8 mouse cellular contexts compared by ENCODE assay signal in genomic region chr10:80798150-80799006, GRCm38 (mm10). TPM values are rescaled to one million over a fixed set of nuclear protein-coding genes. Genes with fewer than 3 reads are reported as not detected.
DNase-seq lines count a peak whose midpoint lies in the region; ATAC-seq and TF ChIP-seq lines count a peak whose summit lies in the region.

Gene Sf3a2 (plus strand): TSS chr10:80798198.
Gene Plekhj1 (minus strand): TSS chr10:80798626.

- peak within 1 kb of the TSS; percentile 69 for H3K4me2 ChIP-seq in embryonic facial prominence, embryonic 15.5 days (replicated peaks)
- H3K4me2 ChIP-seq in limb, embryonic 14.5 days (replicated peaks; ENCODE audit: low read depth, low read length, severe bottlenecking), result peak within 1 kb of the TSS; percentile 77
- H3K4me2 ChIP-seq in midbrain, postnatal 0 days (ENCODE audit: low read depth, low read length, poor library complexity, severe bottlenecking), result peak within 1 kb of the TSS; percentile 94

- ATAC-seq in embryonic facial prominence, embryonic 15.5 days (ENCODE audit: insufficient number of reproducible peaks, low FRiP score, low TSS enrichment, low read depth), result peak; percentile 92
- peak; percentile 91 for ATAC-seq in limb, embryonic 14.5 days (ENCODE audit: low FRiP score, low read depth)
- ATAC-seq in midbrain, postnatal 0 days (ENCODE audit: low FRiP score), result peak; percentile 89

- WGBS in bone marrow, adult 2 months, result under 1% methylated on average over 104 of the region's 104 CpGs
- WGBS in embryonic facial prominence, embryonic 15.5 days, result under 1% methylated on average over 102 of the region's 104 CpGs
- WGBS in limb, embryonic 14.5 days, result 1% methylated on average over 86 of the region's 104 CpGs
- under 1% methylated on average over 102 of the region's 104 CpGs for WGBS in midbrain, postnatal 0 days

- peak; percentile 99 for DNase-seq in 416B (ENCODE audit: low read depth)
- peak; percentile 94 for DNase-seq in heart, adult 8-10 months (ENCODE audit: low spot score)
- DNase-seq in kidney, adult 9 months, result peak; percentile 95
- DNase-seq in limb, embryonic 14.5 days (ENCODE audit: low spot score), result peak; percentile 97
- DNase-seq in midbrain, postnatal 0 days (ENCODE audit: low spot score), result peak; percentile 98
- peak; percentile 91 to 94 for DNase-seq in spleen, postnatal 14 days (ENCODE audit: low spot score in 2 of 2)

- TF ChIP-seq POLR2A in bone marrow, adult 2 months (IDR thresholded peaks at IDR 0.05; ENCODE audit: borderline replicate concordance, control insufficient read depth, low read depth, low read length), result peak; percentile 78
- TF ChIP-seq POLR2A in limb, embryonic 14.5 days (IDR thresholded peaks at IDR 0.05; ENCODE audit: borderline replicate concordance, extremely low read depth, insufficient read depth, insufficient read length), result peak; percentile 94; the same call in 1 of the 2 replicates

- no peak for TF ChIP-seq CTCF in bone marrow, adult 2 months (IDR thresholded peaks at IDR 0.05; ENCODE audit: control insufficient read depth, insufficient read depth, low read length)
- TF ChIP-seq CTCF in midbrain, postnatal 0 days (IDR thresholded peaks at IDR 0.05), result no peak

- H3K9ac ChIP-seq in embryonic facial prominence, embryonic 15.5 days, result peak within 1 kb of the TSS; percentile 92
- H3K9ac ChIP-seq in limb, embryonic 14.5 days (ENCODE audit: low read depth, low read length, severe bottlenecking), result peak within 1 kb of the TSS; percentile 97
- H3K9ac ChIP-seq in midbrain, postnatal 0 days (replicated peaks; ENCODE audit: low read length, poor library complexity, severe bottlenecking), result peak within 1 kb of the TSS; percentile 99

- H3K4me1 ChIP-seq in bone marrow, adult 2 months (ENCODE audit: control insufficient read depth, insufficient read depth, low read length), result peaks cover 2% of the 10 kb centered on the region; the same call in 1 of the 2 replicates
- H3K4me1 ChIP-seq in embryonic facial prominence, embryonic 15.5 days, result peaks cover 33% of the 10 kb centered on the region
- peaks cover 8% of the 10 kb centered on the region for H3K4me1 ChIP-seq in limb, embryonic 14.5 days (ENCODE audit: control insufficient read depth, insufficient read depth, low read length)
- peaks cover 14% of the 10 kb centered on the region for H3K4me1 ChIP-seq in midbrain, postnatal 0 days (ENCODE audit: insufficient read depth, low read length)

- H3K4me3 ChIP-seq in bone marrow, adult 2 months (replicated peaks; ENCODE audit: control insufficient read depth, low read depth, low read length), result peak within 1 kb of the TSS; percentile 78
- peak within 1 kb of the TSS; percentile 94 for H3K4me3 ChIP-seq in embryonic facial prominence, embryonic 15.5 days (replicated peaks)
- H3K4me3 ChIP-seq in limb, embryonic 14.5 days (replicated peaks; ENCODE audit: low read length), result peak within 1 kb of the TSS; percentile 94
- H3K4me3 ChIP-seq in midbrain, postnatal 0 days (ENCODE audit: low read depth, low read length), result peak within 1 kb of the TSS; percentile 79

- H3K27ac ChIP-seq in bone marrow, adult 2 months (ENCODE audit: control insufficient read depth, insufficient read depth, low read depth, low read length, poor library complexity), result peak within 1 kb of the TSS; percentile 98
- H3K27ac ChIP-seq in embryonic facial prominence, embryonic 15.5 days (replicated peaks), result peak within 1 kb of the TSS; percentile 99
- peak within 1 kb of the TSS; percentile 95 for H3K27ac ChIP-seq in limb, embryonic 14.5 days (replicated peaks; ENCODE audit: low read depth, low read length)
- peak within 1 kb of the TSS; percentile 99 for H3K27ac ChIP-seq in midbrain, postnatal 0 days (ENCODE audit: low read depth, low read length)

- no peaks in the 10 kb centered on the region for H3K9me3 ChIP-seq in embryonic facial prominence, embryonic 15.5 days (replicated peaks)
- no peaks in the 10 kb centered on the region for H3K9me3 ChIP-seq in limb, embryonic 14.5 days (ENCODE audit: control insufficient read depth, low read length)
- no peaks in the 10 kb centered on the region for H3K9me3 ChIP-seq in midbrain, postnatal 0 days (ENCODE audit: low read length)

- peaks cover 56% of the 10 kb centered on the region for H3K36me3 ChIP-seq in embryonic facial prominence, embryonic 15.5 days
- peaks cover 69% of the 10 kb centered on the region for H3K36me3 ChIP-seq in limb, embryonic 14.5 days (ENCODE audit: control insufficient read depth, insufficient read depth, low read length)
- H3K36me3 ChIP-seq in midbrain, postnatal 0 days (ENCODE audit: insufficient read depth, low read length), result peaks cover 47% of the 10 kb centered on the region

- H3K27me3 ChIP-seq in embryonic facial prominence, embryonic 15.5 days, result no peaks in the 10 kb centered on the region
- no peaks in the 10 kb centered on the region for H3K27me3 ChIP-seq in limb, embryonic 14.5 days (ENCODE audit: control insufficient read depth, insufficient read depth, low read length)
- no peaks in the 10 kb centered on the region for H3K27me3 ChIP-seq in midbrain, postnatal 0 days (ENCODE audit: insufficient read depth, low read length)

RNA-seq across cellular contexts. Expression of gene Sf3a2, which starts in this region (rescaled TPM):
- polyA plus RNA-seq in bone marrow, adult 2 months (2011; ENCODE audit: insufficient read depth, insufficient read length, low replicate concordance, missing spikeins), result 26.5 and 34.5 TPM in 2 replicates
- polyA plus RNA-seq in embryonic facial prominence, embryonic 15.5 days (2015; fragmentation: Nextera tagmentation; extraction: Ambion mirVana), result 68.1 and 79.7 TPM in 2 replicates
- 10 to 100 TPM; 25.0 to 33.0 (median 31.5) TPM for total RNA-seq in heart, adult 8-10 months (2022)
- 78.0 and 102 TPM in 2 replicates for polyA plus RNA-seq in limb, embryonic 14.5 days (2012; rRNA removed)
- 80.6 and 87.6 TPM in 2 replicates for polyA plus RNA-seq in limb, embryonic 14.5 days (2014; fragmentation: Nextera tagmentation; extraction: Ambion mirVana)
- 18.3 and 34.2 TPM in 2 replicates for total RNA-seq in midbrain, postnatal 0 days (2014; rRNA removed)
- polyA plus RNA-seq in midbrain, postnatal 0 days (2015; fragmentation: Nextera tagmentation; extraction: Ambion mirVana), result 61.5 and 64.3 TPM in 2 replicates

RNA-seq across cellular contexts. Expression of gene Plekhj1, which starts in this region (rescaled TPM):
- polyA plus RNA-seq in bone marrow, adult 2 months (2011; ENCODE audit: insufficient read depth, insufficient read length, low replicate concordance, missing spikeins), result 123 and 186 TPM in 2 replicates
- 121 and 125 TPM in 2 replicates for polyA plus RNA-seq in embryonic facial prominence, embryonic 15.5 days (2015; fragmentation: Nextera tagmentation; extraction: Ambion mirVana)
- 10 to 100 TPM; 29.8 to 37.4 (median 32.7) TPM for total RNA-seq in heart, adult 8-10 months (2022)
- polyA plus RNA-seq in limb, embryonic 14.5 days (2012; rRNA removed), result 109 and 110 TPM in 2 replicates
- polyA plus RNA-seq in limb, embryonic 14.5 days (2014; fragmentation: Nextera tagmentation; extraction: Ambion mirVana), result 119 and 121 TPM in 2 replicates
- 68.0 and 88.1 TPM in 2 replicates for total RNA-seq in midbrain, postnatal 0 days (2014; rRNA removed)
- 94.1 and 103 TPM in 2 replicates for polyA plus RNA-seq in midbrain, postnatal 0 days (2015; fragmentation: Nextera tagmentation; extraction: Ambion mirVana)

Comparison
In these comparisons a context has a peak if more than half of its experiments do, and no peak if none do; other contexts are left out.
1. Peak in every context shown above with its lines: DNase-seq, ATAC-seq, H3K4me3 ChIP-seq and H3K27ac ChIP-seq.